Mouse (Mus musculus): ENCODE results near the gene Ccdc188.

GRCm38 (mm10) chr16:18198365-18199098 lies 19.1 kb upstream of the Ccdc188 start:
- TF ChIP-seq CTCF (IDR thresholded peaks at IDR 0.05; ENCODE audit: insufficient read depth, low read depth, low read length) (no peak), POLR2A (IDR thresholded peaks at IDR 0.05; ENCODE audit: insufficient read depth, low read depth, low read length) (no peak)

All from olfactory bulb, adult 2 months (tissue).